Mouse (Mus musculus): Measurements from ENCODE around the gene Chst11. TPM values are rescaled to one million over a fixed set of nuclear protein-coding genes. Genes with fewer than 3 reads are reported as not detected.

Chst11 gene
- polyA plus RNA-seq, 1 experiment, result 12.6 TPM

GRCm38 (mm10) chr10:83076816-83077215 lies 91.5 kb downstream of the Chst11 start:
- DNase-seq, result no peak
- H3K4me3 ChIP-seq (replicated peaks; ENCODE audit: extremely low read depth, low read depth, low read length), result no peak overlapping the region
- H3K4me1 ChIP-seq (ENCODE audit: control insufficient read depth, insufficient read depth, low read length), result no peaks in the 10 kb centered on the region; the same call in none of the 2 replicates
- TF ChIP-seq CTCF (IDR thresholded peaks at IDR 0.05; ENCODE audit: insufficient read depth, low read length), result no peak
- no peak for TF ChIP-seq POLR2A (IDR thresholded peaks at IDR 0.05; ENCODE audit: borderline replicate concordance, extremely low read depth, low read depth, low read length)
- 77% methylated on average over 7 of the region's 7 CpGs for WGBS

GRCm38 (mm10) chr10:83078723-83079122 lies 93.4 kb downstream of the Chst11 start:
- TF ChIP-seq POLR2A (IDR thresholded peaks at IDR 0.05; ENCODE audit: borderline replicate concordance, extremely low read depth, low read depth, low read length), result no peak
- TF ChIP-seq CTCF (IDR thresholded peaks at IDR 0.05; ENCODE audit: insufficient read depth, low read length), result no peak
- Histone ChIP-seq H3K4me3 (replicated peaks; ENCODE audit: extremely low read depth, low read depth, low read length) (no peak overlapping the region), H3K4me1 (ENCODE audit: control insufficient read depth, insufficient read depth, low read length) (no peaks in the 10 kb centered on the region; the same call in none of the 2 replicates)
- DNase-seq, result no peak
- 86% methylated on average over 8 of the region's 8 CpGs for WGBS

GRCm38 (mm10) chr10:83079755-83080154 lies 94.5 kb downstream of the Chst11 start:
- whole genome bisulfite sequencing, result 65% methylated on average over 13 of the region's 13 CpGs
- Histone ChIP-seq H3K4me1 (ENCODE audit: control insufficient read depth, insufficient read depth, low read length) (no peaks in the 10 kb centered on the region; the same call in none of the 2 replicates), H3K4me3 (replicated peaks; ENCODE audit: extremely low read depth, low read depth, low read length) (no peak overlapping the region)
- no peak for DNase-seq
- TF ChIP-seq CTCF (IDR thresholded peaks at IDR 0.05; ENCODE audit: insufficient read depth, low read length), result no peak
- TF ChIP-seq POLR2A (IDR thresholded peaks at IDR 0.05; ENCODE audit: borderline replicate concordance, extremely low read depth, low read depth, low read length), result no peak

- no peak for DNase-seq
- WGBS, result 30% methylated on average over 12 of the region's 12 CpGs
- TF ChIP-seq POLR2A (IDR thresholded peaks at IDR 0.05; ENCODE audit: borderline replicate concordance, extremely low read depth, low read depth, low read length), result no peak
- TF ChIP-seq CTCF (IDR thresholded peaks at IDR 0.05; ENCODE audit: insufficient read depth, low read length), result no peak
- no peak overlapping the region for H3K4me3 ChIP-seq (replicated peaks; ENCODE audit: extremely low read depth, low read depth, low read length)
- no peaks in the 10 kb centered on the region; the same call in none of the 2 replicates for H3K4me1 ChIP-seq (ENCODE audit: control insufficient read depth, insufficient read depth, low read length)
Measured at GRCm38 (mm10) chr10:83080275-83080741, 95.0 kb downstream of the Chst11 start.

GRCm38 (mm10) chr10:83080930-83081329 lies 95.6 kb downstream of the Chst11 start:
- no peak for DNase-seq
- WGBS, result 64% methylated on average over 10 of the region's 10 CpGs
- H3K4me3 ChIP-seq (replicated peaks; ENCODE audit: extremely low read depth, low read depth, low read length), result no peak overlapping the region
- H3K4me1 ChIP-seq (ENCODE audit: control insufficient read depth, insufficient read depth, low read length), result no peaks in the 10 kb centered on the region; the same call in none of the 2 replicates
- TF ChIP-seq POLR2A (IDR thresholded peaks at IDR 0.05; ENCODE audit: borderline replicate concordance, extremely low read depth, low read depth, low read length) (no peak), CTCF (IDR thresholded peaks at IDR 0.05; ENCODE audit: insufficient read depth, low read length) (no peak)

GRCm38 (mm10) chr10:83083946-83084345 lies 98.6 kb downstream of the Chst11 start:
- Histone ChIP-seq H3K4me3 (replicated peaks; ENCODE audit: extremely low read depth, low read depth, low read length) (no peak overlapping the region), H3K4me1 (ENCODE audit: control insufficient read depth, insufficient read depth, low read length) (no peaks in the 10 kb centered on the region; the same call in none of the 2 replicates)
- WGBS, result 39% methylated on average over 9 of the region's 9 CpGs
- no peak for DNase-seq
- TF ChIP-seq POLR2A (IDR thresholded peaks at IDR 0.05; ENCODE audit: borderline replicate concordance, extremely low read depth, low read depth, low read length) (no peak), CTCF (IDR thresholded peaks at IDR 0.05; ENCODE audit: insufficient read depth, low read length) (no peak)

GRCm38 (mm10) chr10:83088318-83088717 lies 103.0 kb downstream of the Chst11 start:
- 82% methylated on average over 7 of the region's 7 CpGs for WGBS
- no peak overlapping the region for H3K4me3 ChIP-seq (replicated peaks; ENCODE audit: extremely low read depth, low read depth, low read length)
- no peaks in the 10 kb centered on the region for H3K4me1 ChIP-seq (ENCODE audit: control insufficient read depth, insufficient read depth, low read length)
- DNase-seq, result no peak
- no peak for TF ChIP-seq POLR2A (IDR thresholded peaks at IDR 0.05; ENCODE audit: borderline replicate concordance, extremely low read depth, low read depth, low read length)
- TF ChIP-seq CTCF (IDR thresholded peaks at IDR 0.05; ENCODE audit: insufficient read depth, low read length), result no peak

GRCm38 (mm10) chr10:83088826-83089225 lies 103.5 kb downstream of the Chst11 start:
- DNase-seq, result no peak
- 44% methylated on average over 2 of the region's 2 CpGs for WGBS

GRCm38 (mm10) chr10:83090185-83090584 lies 104.9 kb downstream of the Chst11 start:
- Histone ChIP-seq H3K4me1 (ENCODE audit: control insufficient read depth, insufficient read depth, low read length) (no peaks in the 10 kb centered on the region), H3K4me3 (replicated peaks; ENCODE audit: extremely low read depth, low read depth, low read length) (no peak overlapping the region)
- WGBS, result 89% methylated on average over 8 of the region's 8 CpGs
- TF ChIP-seq CTCF (IDR thresholded peaks at IDR 0.05; ENCODE audit: insufficient read depth, low read length) (no peak), POLR2A (IDR thresholded peaks at IDR 0.05; ENCODE audit: borderline replicate concordance, extremely low read depth, low read depth, low read length) (no peak)
- no peak for DNase-seq

More at GRCm38 (mm10) chr10:83088826-83089225, 103.5 kb downstream of the Chst11 start:
- TF ChIP-seq CTCF (IDR thresholded peaks at IDR 0.05; ENCODE audit: insufficient read depth, low read length) (no peak), POLR2A (IDR thresholded peaks at IDR 0.05; ENCODE audit: borderline replicate concordance, extremely low read depth, low read depth, low read length) (no peak)
- Histone ChIP-seq H3K4me3 (replicated peaks; ENCODE audit: extremely low read depth, low read depth, low read length) (no peak overlapping the region), H3K4me1 (ENCODE audit: control insufficient read depth, insufficient read depth, low read length) (no peaks in the 10 kb centered on the region)

- no peak for DNase-seq
- H3K4me3 ChIP-seq (replicated peaks; ENCODE audit: extremely low read depth, low read depth, low read length), result no peak overlapping the region
- TF ChIP-seq CTCF (IDR thresholded peaks at IDR 0.05; ENCODE audit: insufficient read depth, low read length) (no peak), POLR2A (IDR thresholded peaks at IDR 0.05; ENCODE audit: borderline replicate concordance, extremely low read depth, low read depth, low read length) (no peak)
- 72% methylated on average over 6 of the region's 6 CpGs for WGBS
- no peaks in the 10 kb centered on the region for H3K4me1 ChIP-seq (ENCODE audit: control insufficient read depth, insufficient read depth, low read length)
Measured at GRCm38 (mm10) chr10:83093705-83094104, 108.4 kb downstream of the Chst11 start.
